Mouse (Mus musculus) E14TG2a.4 (cell line): ENCODE measurements around the gene Cfap65.

ENCODE experiments used
- H3K27me3 ChIP-seq: 2 replicates; pipeline ENCODE4 v1.6.1; 2014; ENCODE audit warnings: low read length, control low read depth; ENCODE audit not compliant: insufficient read depth
- H3K36me3 ChIP-seq: 2 replicates; pipeline ENCODE4 v1.6.1; 2014; ENCODE audit warnings: low read length, control low read depth; ENCODE audit not compliant: insufficient read depth
- H3K4me1 ChIP-seq: replicated peaks from 2 replicates; pipeline ENCODE4 v1.6.1; 2014; ENCODE audit warnings: low read depth, low read length, control low read depth
- H3K4me3 ChIP-seq: replicated peaks from 2 replicates; pipeline ENCODE4 v1.5.1; 2014; ENCODE audit warnings: mild to moderate bottlenecking, low read length
- H3K9me3 ChIP-seq: 2 replicates; pipeline ENCODE4 v1.6.1; 2014; ENCODE audit warnings: low read length, control low read depth
- CTCF ChIP-seq: conservative IDR thresholded peaks from 2 replicates; pipeline ENCODE4 v1.5.1; 2014; ENCODE audit warnings: low read length
- NANOG ChIP-seq: IDR thresholded peaks from 2 replicates; pipeline ENCODE4 v1.6.1; 2014; ENCODE audit warnings: borderline replicate concordance, low read length, mixed read lengths
- POU5F1 ChIP-seq: IDR thresholded peaks from 2 replicates; pipeline ENCODE4 v1.6.1; 2014; ENCODE audit warnings: low read length, borderline replicate concordance

Cfap65 gene

GRCm38 (mm10) chr1:74935402-74935801, at the start of gene Cfap65:
Gene Cfap65 (minus strand): TSS chr1:74935599.
- H3K4me3 ChIP-seq = peak within 1 kb of the TSS; percentile 67
- peaks cover 63% of the 10 kb centered on the region for H3K27me3 ChIP-seq
- H3K4me1 ChIP-seq = peaks cover 3% of the 10 kb centered on the region; the same call in 1 of the 2 replicates
- H3K36me3 ChIP-seq = no peaks in the 10 kb centered on the region
- no peak for TF ChIP-seq POU5F1
- TF ChIP-seq NANOG = no peak
- no peak for TF ChIP-seq CTCF
- no peaks in the 10 kb centered on the region for H3K9me3 ChIP-seq

- Histone ChIP-seq H3K27me3 (0 out of 2 replicates have a peak, but pooled peaks cover 3% of the 10 kb centered on the region), H3K36me3 (no peaks in the 10 kb centered on the region), H3K9me3 (no peaks in the 10 kb centered on the region), H3K4me1 (peaks cover 21% of the 10 kb centered on the region), H3K4me3 (no peak overlapping the region)
- TF ChIP-seq POU5F1 = no peak
- no peak for TF ChIP-seq CTCF
- no peak for TF ChIP-seq NANOG
These were observed 41.6 kb upstream of the Cfap65 start for GRCm38 (mm10) chr1:74977001-74977400.

GRCm38 (mm10) chr1:74975936-74976335, 40.5 kb upstream of the Cfap65 start:
- TF ChIP-seq POU5F1 (no peak), NANOG (no peak), CTCF (no peak)
- H3K36me3 ChIP-seq = no peaks in the 10 kb centered on the region
- no peaks in the 10 kb centered on the region for H3K9me3 ChIP-seq
- H3K4me1 ChIP-seq = peaks cover 31% of the 10 kb centered on the region
- 0 out of 2 replicates have a peak, but pooled peaks cover 3% of the 10 kb centered on the region for H3K27me3 ChIP-seq
- H3K4me3 ChIP-seq = no peak overlapping the region

DNA sequence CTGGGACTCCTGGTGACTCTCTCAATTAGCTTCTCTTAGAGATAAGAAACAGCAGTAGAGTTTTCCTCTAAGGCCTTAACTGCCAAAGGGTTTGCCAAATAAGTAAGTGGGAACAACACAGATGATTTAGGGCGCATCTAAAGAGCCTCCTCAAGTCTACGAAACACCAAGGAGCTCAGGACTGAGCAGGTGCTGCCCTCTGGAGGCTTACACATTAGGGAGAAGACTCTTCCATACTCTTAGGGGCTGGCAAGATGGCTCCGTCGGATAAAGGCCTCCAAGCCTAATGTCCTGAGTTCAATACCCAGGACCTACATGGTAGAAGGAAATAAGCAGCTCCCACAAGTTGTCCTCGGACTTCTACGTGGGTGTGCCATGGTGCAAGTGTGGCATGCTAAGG, 38.2 kb upstream of the Cfap65 start:
- TF ChIP-seq CTCF = 0 out of 2 replicates have a peak, but pooled peaks have one; percentile 5
- no peak for TF ChIP-seq POU5F1
- Histone ChIP-seq H3K4me1 (peaks cover 19% of the 10 kb centered on the region), H3K9me3 (no peaks in the 10 kb centered on the region)

DNA sequence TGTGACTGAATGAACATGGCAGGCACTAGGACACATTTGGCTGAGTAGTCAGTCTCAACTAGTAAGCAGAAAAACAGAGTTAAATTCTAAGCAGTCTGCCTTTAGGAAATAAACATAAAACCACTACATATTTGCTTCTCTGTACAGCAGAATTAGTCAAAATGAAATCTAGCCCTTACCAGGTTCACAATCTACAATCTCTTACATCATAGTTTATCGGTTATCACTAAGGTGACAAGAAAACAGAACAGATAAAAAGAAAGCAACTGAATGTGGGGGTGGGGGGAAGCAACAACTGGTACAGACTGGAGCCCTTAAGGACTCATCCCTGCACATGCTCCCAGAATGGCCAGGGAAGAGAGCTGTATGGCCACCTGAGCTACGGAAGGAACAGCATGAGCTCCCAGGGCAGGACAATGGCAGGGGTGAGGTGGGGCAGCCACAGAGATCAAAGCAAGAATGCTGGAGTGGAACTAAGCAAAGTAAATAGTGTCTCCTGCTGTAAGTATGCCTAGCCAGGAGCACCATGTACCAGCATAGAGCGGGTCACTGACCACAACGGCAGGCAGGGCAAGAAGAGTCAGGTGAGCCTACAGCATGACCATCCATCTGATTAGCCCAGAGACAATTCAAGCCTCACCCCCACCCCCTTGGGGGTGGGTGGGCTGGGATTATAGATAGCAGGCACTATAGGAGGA, 36.1 kb upstream of the Cfap65 start:
- H3K27me3 ChIP-seq = 0 out of 2 replicates have a peak, but pooled peaks cover 3% of the 10 kb centered on the region
- no peaks in the 10 kb centered on the region for H3K9me3 ChIP-seq
- TF ChIP-seq NANOG = no peak
- no peak for TF ChIP-seq POU5F1
- TF ChIP-seq CTCF = no peak
- peaks cover 15% of the 10 kb centered on the region for H3K4me1 ChIP-seq
- H3K4me3 ChIP-seq = no peak overlapping the region
- peaks cover 4% of the 10 kb centered on the region; the same call in 1 of the 2 replicates for H3K36me3 ChIP-seq

More for the DNA sequence above, 38.2 kb upstream of the Cfap65 start:
- Histone ChIP-seq H3K36me3 (no peaks in the 10 kb centered on the region), H3K4me3 (no peak overlapping the region), H3K27me3 (0 out of 2 replicates have a peak, but pooled peaks cover 3% of the 10 kb centered on the region)

DNA sequence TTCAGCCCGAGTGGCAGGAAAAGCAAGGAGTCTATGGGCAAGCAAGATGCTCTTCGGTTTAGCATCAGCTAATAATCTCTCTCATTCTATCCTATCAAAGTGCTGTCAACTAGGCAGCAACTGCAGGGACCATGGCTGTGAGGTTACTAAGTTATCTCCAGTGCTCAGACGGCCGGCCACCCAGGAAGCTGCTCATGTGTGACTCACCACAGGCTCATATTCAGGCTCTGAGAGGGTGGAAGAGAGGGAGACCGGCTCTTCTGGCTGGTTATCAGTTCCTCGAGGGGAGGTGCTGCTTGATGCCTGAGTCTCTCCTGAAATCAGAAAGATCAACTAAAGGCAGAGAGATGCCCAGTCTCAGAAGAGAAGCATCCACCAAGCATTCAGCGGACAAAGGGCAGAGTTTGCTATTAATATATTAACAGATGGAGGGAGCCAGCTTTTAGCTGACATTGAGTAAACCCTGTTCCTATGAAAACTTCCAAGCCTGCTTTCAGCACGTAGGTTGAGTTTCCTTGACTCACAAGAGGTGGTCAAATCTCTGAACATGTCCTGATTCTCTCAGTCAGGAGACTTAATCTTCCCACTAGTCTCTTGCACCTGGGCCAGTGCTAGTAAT, 32.7 kb upstream of the Cfap65 start:
- no peak for TF ChIP-seq POU5F1
- no peak for TF ChIP-seq NANOG
- TF ChIP-seq CTCF = no peak
- Histone ChIP-seq H3K36me3 (peaks cover 4% of the 10 kb centered on the region; the same call in 1 of the 2 replicates), H3K9me3 (no peaks in the 10 kb centered on the region), H3K4me3 (no peak overlapping the region), H3K27me3 (peaks cover 13% of the 10 kb centered on the region), H3K4me1 (peaks cover 22% of the 10 kb centered on the region)

- no peaks in the 10 kb centered on the region for H3K9me3 ChIP-seq
- peaks cover 12% of the 10 kb centered on the region for H3K4me1 ChIP-seq
- no peak for TF ChIP-seq NANOG
- peak; percentile 54 for TF ChIP-seq CTCF
- no peak for TF ChIP-seq POU5F1
- H3K27me3 ChIP-seq = peaks cover 27% of the 10 kb centered on the region
- H3K36me3 ChIP-seq = peaks cover 4% of the 10 kb centered on the region; the same call in 1 of the 2 replicates
- H3K4me3 ChIP-seq = no peak overlapping the region
These were observed 29.3 kb upstream of the Cfap65 start for GRCm38 (mm10) chr1:74964494-74965215.

- no peaks in the 10 kb centered on the region for H3K9me3 ChIP-seq
- no peak overlapping the region for H3K4me3 ChIP-seq
- peaks cover 4% of the 10 kb centered on the region; the same call in 1 of the 2 replicates for H3K36me3 ChIP-seq
- peaks cover 37% of the 10 kb centered on the region for H3K27me3 ChIP-seq
- H3K4me1 ChIP-seq = peaks cover 12% of the 10 kb centered on the region
- TF ChIP-seq NANOG = no peak
These were observed 27.4 kb upstream of the Cfap65 start for GRCm38 (mm10) chr1:74962853-74963227.
